ENCODE assay signal across 9 mouse cellular contexts in genomic region chr8:34546815-34547214, GRCm38 (mm10).
A peak's percentile ranks its signal among the peaks of the same experiment; 100 is the strongest.
DNase-seq lines count a peak whose midpoint lies in the region; ATAC-seq lines count a peak whose summit lies in the region.
"Had no signal": no experiment of that assay in that cellular context is flagged by ENCODE, and none has a peak within 500 bp of the region (broad histone marks: within the 10 kb centered on the region; RNA-seq: fewer than 3 reads in every experiment).

No protein-coding gene starts in this region.

- 16% methylated on average over 11 of the region's 11 CpGs for WGBS in heart, embryonic 15.5 days
- 10% methylated on average over 11 of the region's 11 CpGs for WGBS in embryonic facial prominence, embryonic 11.5 days
- WGBS in limb, embryonic 12.5 days, result 15% methylated on average over 9 of the region's 11 CpGs
- WGBS in neural tube, embryonic 15.5 days, result 28% methylated on average over 11 of the region's 11 CpGs

- H3K27me3 ChIP-seq in heart, embryonic 15.5 days, result no peaks in the 10 kb centered on the region
- H3K27me3 ChIP-seq in embryonic facial prominence, embryonic 11.5 days (ENCODE audit: control insufficient read depth, insufficient read depth, low read length), result no peaks in the 10 kb centered on the region
- no peaks in the 10 kb centered on the region for H3K27me3 ChIP-seq in limb, embryonic 12.5 days
- no peaks in the 10 kb centered on the region for H3K27me3 ChIP-seq in neural tube, embryonic 15.5 days (replicated peaks)

- no peak overlapping the region for H3K27ac ChIP-seq in heart, embryonic 15.5 days
- no peak overlapping the region for H3K27ac ChIP-seq in embryonic facial prominence, embryonic 11.5 days (replicated peaks; ENCODE audit: low read depth, low read length)
- H3K27ac ChIP-seq in limb, embryonic 12.5 days, result no peak overlapping the region
- no peak overlapping the region for H3K27ac ChIP-seq in neural tube, embryonic 15.5 days (replicated peaks)

- no peaks in the 10 kb centered on the region for H3K9me3 ChIP-seq in heart, embryonic 15.5 days (replicated peaks)
- H3K9me3 ChIP-seq in embryonic facial prominence, embryonic 11.5 days (replicated peaks; ENCODE audit: control insufficient read depth, low read length), result no peaks in the 10 kb centered on the region
- no peaks in the 10 kb centered on the region for H3K9me3 ChIP-seq in limb, embryonic 12.5 days
- H3K9me3 ChIP-seq in neural tube, embryonic 15.5 days (replicated peaks), result no peaks in the 10 kb centered on the region

- intact Hi-C loops in heart, postnatal 14 days (cut with DNase I), result no loop called here
- intact Hi-C loops in gastrocnemius, postnatal 36 days (cut with DNase I), result no loop called here

- H3K4me3 ChIP-seq in heart, embryonic 15.5 days, result peak overlapping the region; percentile 29
- no peak overlapping the region for H3K4me3 ChIP-seq in embryonic facial prominence, embryonic 11.5 days (ENCODE audit: low read depth, low read length)
- no peak overlapping the region; the same call in 1 of the 2 replicates for H3K4me3 ChIP-seq in limb, embryonic 12.5 days (replicated peaks)
- H3K4me3 ChIP-seq in neural tube, embryonic 15.5 days (replicated peaks), result no peak overlapping the region

- peak overlapping the region; percentile 56 for H3K4me2 ChIP-seq in heart, embryonic 15.5 days
- H3K4me2 ChIP-seq in embryonic facial prominence, embryonic 11.5 days (ENCODE audit: low read depth, low read length), result peak overlapping the region; percentile 27
- peak overlapping the region; percentile 46 for H3K4me2 ChIP-seq in limb, embryonic 12.5 days
- H3K4me2 ChIP-seq in neural tube, embryonic 15.5 days, result peak overlapping the region; percentile 17; the same call in 1 of the 2 replicates

- DNase-seq in heart, postnatal 14 days, result no peak
- DNase-seq in embryonic facial prominence, embryonic 11.5 days (ENCODE audit: low spot score), result peak; percentile 57
- no peak for DNase-seq in ovary, adult 18-20 months (ENCODE audit: low spot score)
- no peak for DNase-seq in spleen, postnatal 4 days (ENCODE audit: low spot score in 2 of 2)
- no peak for DNase-seq in gastrocnemius, postnatal 36 days
- DNase-seq: cerebellum, postnatal 10 days had no signal

- no peaks in the 10 kb centered on the region for H3K36me3 ChIP-seq in heart, embryonic 15.5 days
- H3K36me3 ChIP-seq in embryonic facial prominence, embryonic 11.5 days (replicated peaks; ENCODE audit: control insufficient read depth, insufficient read depth, low read depth, low read length), result no peaks in the 10 kb centered on the region
- no peaks in the 10 kb centered on the region for H3K36me3 ChIP-seq in limb, embryonic 12.5 days
- H3K36me3 ChIP-seq in neural tube, embryonic 15.5 days, result no peaks in the 10 kb centered on the region

- no peak for ATAC-seq in heart, embryonic 15.5 days (replicated peaks; ENCODE audit: insufficient number of reproducible peaks, insufficient read depth, low FRiP score, low read depth)
- no peak for ATAC-seq in embryonic facial prominence, embryonic 11.5 days (replicated peaks; ENCODE audit: insufficient number of reproducible peaks, low FRiP score, low TSS enrichment, low read depth)
- ATAC-seq in limb, embryonic 12.5 days (ENCODE audit: insufficient number of reproducible peaks, insufficient read depth, low FRiP score, low TSS enrichment, low read depth), result no peak
- no peak for ATAC-seq in neural tube, embryonic 15.5 days (ENCODE audit: low FRiP score)

- H3K9ac ChIP-seq in heart, embryonic 15.5 days, result no peak overlapping the region
- H3K9ac ChIP-seq in embryonic facial prominence, embryonic 11.5 days (replicated peaks; ENCODE audit: low read length), result peak overlapping the region; percentile 25; the same call in 1 of the 2 replicates
- H3K9ac ChIP-seq in limb, embryonic 12.5 days (replicated peaks), result no peak overlapping the region
- no peak overlapping the region for H3K9ac ChIP-seq in neural tube, embryonic 15.5 days (replicated peaks)

- no peaks in the 10 kb centered on the region for H3K4me1 ChIP-seq in heart, embryonic 15.5 days (replicated peaks)
- H3K4me1 ChIP-seq in embryonic facial prominence, embryonic 11.5 days (ENCODE audit: control insufficient read depth, insufficient read depth, low read length), result no peaks in the 10 kb centered on the region
- H3K4me1 ChIP-seq in limb, embryonic 12.5 days (replicated peaks), result peaks cover 16% of the 10 kb centered on the region
- peaks cover 7% of the 10 kb centered on the region; the same call in 1 of the 2 replicates for H3K4me1 ChIP-seq in neural tube, embryonic 15.5 days
